Mouse (Mus musculus) kidney, adult 2 months (tissue): ENCODE data around the gene Mrln.

Source experiments
- CTCF ChIP-seq: fragments of 200-500 bp; conservative IDR thresholded peaks from 2 replicates; pipeline ENCODE4 v1.5.1; 2011; ENCODE audit warnings: low read depth, mild to moderate bottlenecking, control low read depth, low read length, moderate library complexity, mixed read lengths; ENCODE audit not compliant: insufficient read depth, insufficient read length
- POLR2A ChIP-seq: fragments of 200-500 bp; IDR thresholded peaks from one replicate; pipeline ENCODE4 v1.6.1; 2011; ENCODE audit warnings: low read depth, low read length, control low read depth

DNA sequence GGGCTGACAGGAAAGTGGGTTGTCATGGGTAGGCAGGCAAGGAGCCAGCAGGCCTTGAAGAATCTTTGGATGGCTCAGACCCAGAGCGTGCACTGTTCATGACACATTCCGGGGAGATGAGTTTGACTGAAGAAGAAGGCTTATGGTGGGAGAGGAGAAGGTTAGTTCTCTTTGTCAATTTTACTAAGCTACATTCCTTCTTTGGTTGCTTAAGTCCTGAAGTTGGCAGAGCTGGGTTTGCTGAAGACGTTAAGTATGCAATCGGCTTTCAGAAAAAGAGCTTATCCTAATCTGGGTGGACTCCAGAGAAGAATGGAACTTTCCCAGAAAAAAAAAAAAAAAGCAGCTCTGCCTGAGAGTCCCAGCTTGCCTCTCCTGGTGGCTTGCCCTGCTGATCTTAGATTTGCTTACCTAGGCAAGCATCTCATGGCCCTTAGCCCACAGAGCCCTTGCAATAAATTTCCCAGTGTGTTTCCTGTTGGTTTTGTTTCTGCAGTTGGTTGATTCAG lies 59.3 kb downstream of the Mrln start:
- TF ChIP-seq CTCF: no peak
- TF ChIP-seq POLR2A: no peak
